Mouse (Mus musculus) small intestine, adult 2 months (tissue): ENCODE results near the gene Adamts16.

ENCODE experiments used
- CTCF ChIP-seq: fragments of 200-500 bp; IDR thresholded peaks from 2 replicates; pipeline ENCODE4 v1.5.1; 2012; ENCODE audit warnings: low read depth, mild to moderate bottlenecking, control low read depth, inconsistent platforms, low read length, moderate library complexity, mixed read lengths; ENCODE audit not compliant: insufficient replicate concordance, insufficient read length; ENCODE audit errors: extremely low read depth
- POLR2A ChIP-seq: fragments of 200-500 bp; IDR thresholded peaks from 2 replicates; pipeline ENCODE4 v1.6.1; 2012; ENCODE audit warnings: low read depth, mild to moderate bottlenecking, control low read depth, inconsistent platforms, low read length, moderate library complexity

GRCm38 (mm10) chr13:70778872-70779554 is 62.6 kb downstream of the Adamts16 start:
- TF ChIP-seq POLR2A (no peak), CTCF (no peak)
